ENCODE assay signal across 10 mouse cellular contexts in genomic region chr11:21998141-21999047, GRCm38 (mm10). TPM values are rescaled to one million over a fixed set of nuclear protein-coding genes. Genes with fewer than 3 reads are reported as not detected.
DNase-seq lines count a peak whose midpoint lies in the region; ATAC-seq and TF ChIP-seq lines count a peak whose summit lies in the region.
"Had no signal": no experiment of that assay in that cellular context is flagged by ENCODE, and none has a peak within 500 bp of the region (broad histone marks: within the 10 kb centered on the region; RNA-seq: fewer than 3 reads in every experiment).

No protein-coding gene starts in this region.

- ATAC-seq in lung, embryonic 14.5 days (ENCODE audit: insufficient read depth) = no peak
- no peak for ATAC-seq in intestine, postnatal 0 days
- ATAC-seq in midbrain, embryonic 15.5 days (replicated peaks) = no peak
- ATAC-seq in erythroid progenitor cell, adult 5-6 weeks (replicated peaks; ENCODE audit: low FRiP score, poor library complexity, severe bottlenecking) = no peak

- H3K4me3 ChIP-seq in lung, embryonic 14.5 days (ENCODE audit: low read depth, low read length) = no peak overlapping the region; the same call in 1 of the 2 replicates
- H3K4me3 ChIP-seq in embryonic facial prominence, embryonic 10.5 days = peak overlapping the region; percentile 73
- H3K4me3 ChIP-seq in intestine, postnatal 0 days (ENCODE audit: low read depth, low read length) = peak overlapping the region; percentile 26
- peak overlapping the region; percentile 50 for H3K4me3 ChIP-seq in midbrain, embryonic 15.5 days
- H3K4me3 ChIP-seq: neural tube, embryonic 12.5 days had no signal

- no peaks in the 10 kb centered on the region for H3K9me3 ChIP-seq in lung, embryonic 14.5 days (ENCODE audit: low read depth, low read length)
- H3K9me3 ChIP-seq in embryonic facial prominence, embryonic 10.5 days = no peaks in the 10 kb centered on the region
- no peaks in the 10 kb centered on the region for H3K9me3 ChIP-seq in intestine, postnatal 0 days (ENCODE audit: control insufficient read depth)
- H3K9me3 ChIP-seq in midbrain, embryonic 15.5 days = no peaks in the 10 kb centered on the region
- H3K9me3 ChIP-seq: neural tube, embryonic 12.5 days had no signal

- H3K4me1 ChIP-seq in lung, embryonic 14.5 days (ENCODE audit: insufficient read depth) = peaks cover 3% of the 10 kb centered on the region; the same call in 1 of the 2 replicates
- H3K4me1 ChIP-seq in embryonic facial prominence, embryonic 10.5 days = peaks cover 52% of the 10 kb centered on the region
- H3K4me1 ChIP-seq in intestine, postnatal 0 days (replicated peaks; ENCODE audit: control insufficient read depth, insufficient read depth, low read length) = no peaks in the 10 kb centered on the region; the same call in 1 of the 2 replicates
- peaks cover 44% of the 10 kb centered on the region for H3K4me1 ChIP-seq in midbrain, embryonic 15.5 days

- no peak overlapping the region for H3K4me2 ChIP-seq in lung, embryonic 14.5 days
- H3K4me2 ChIP-seq in intestine, postnatal 0 days (replicated peaks; ENCODE audit: low read depth) = peak overlapping the region; percentile 48
- H3K4me2 ChIP-seq in midbrain, embryonic 15.5 days = peak overlapping the region; percentile 61
- H3K4me2 ChIP-seq: neural tube, embryonic 12.5 days had no signal

- 6% methylated on average over 32 of the region's 32 CpGs for WGBS in lung, embryonic 14.5 days
- WGBS in embryonic facial prominence, embryonic 10.5 days = 5% methylated on average over 32 of the region's 32 CpGs
- 6% methylated on average over 32 of the region's 32 CpGs for whole genome bisulfite sequencing in intestine, postnatal 0 days
- 16% methylated on average over 32 of the region's 32 CpGs for WGBS in midbrain, embryonic 15.5 days

- no peak overlapping the region for H3K27ac ChIP-seq in lung, embryonic 14.5 days (ENCODE audit: low read depth)
- peak overlapping the region; percentile 44; the same call in 1 of the 2 replicates for H3K27ac ChIP-seq in embryonic facial prominence, embryonic 10.5 days (replicated peaks)
- no peak overlapping the region for H3K27ac ChIP-seq in intestine, postnatal 0 days (ENCODE audit: low read depth, low read length)
- H3K27ac ChIP-seq in midbrain, embryonic 15.5 days = no peak overlapping the region
- H3K27ac ChIP-seq: neural tube, embryonic 12.5 days had no signal

- H3K36me3 ChIP-seq in lung, embryonic 14.5 days (ENCODE audit: insufficient read depth) = no peaks in the 10 kb centered on the region
- H3K36me3 ChIP-seq in embryonic facial prominence, embryonic 10.5 days (replicated peaks) = no peaks in the 10 kb centered on the region
- H3K36me3 ChIP-seq in intestine, postnatal 0 days (ENCODE audit: control insufficient read depth, insufficient read depth) = no peaks in the 10 kb centered on the region
- no peaks in the 10 kb centered on the region for H3K36me3 ChIP-seq in midbrain, embryonic 15.5 days (replicated peaks)
- H3K36me3 ChIP-seq: neural tube, embryonic 12.5 days had no signal

- TF ChIP-seq CTCF in lung, embryonic 14.5 days (IDR thresholded peaks at IDR 0.05; ENCODE audit: low read depth) = no peak
- TF ChIP-seq CTCF in intestine, postnatal 0 days (IDR thresholded peaks at IDR 0.05; ENCODE audit: low read depth) = peak; percentile 29; the same call in 1 of the 2 replicates

- H3K27me3 ChIP-seq in lung, embryonic 14.5 days (ENCODE audit: insufficient read depth, low read length) = peaks cover 91% of the 10 kb centered on the region
- H3K27me3 ChIP-seq in embryonic facial prominence, embryonic 10.5 days (replicated peaks; ENCODE audit: low read depth, poor library complexity, severe bottlenecking) = peaks cover 100% of the 10 kb centered on the region
- peaks cover 97% of the 10 kb centered on the region for H3K27me3 ChIP-seq in intestine, postnatal 0 days (replicated peaks; ENCODE audit: control insufficient read depth, insufficient read depth, low read length)
- peaks cover 34% of the 10 kb centered on the region for H3K27me3 ChIP-seq in midbrain, embryonic 15.5 days (replicated peaks)

- no peak overlapping the region for H3K9ac ChIP-seq in lung, embryonic 14.5 days
- H3K9ac ChIP-seq in intestine, postnatal 0 days (ENCODE audit: low read depth, low read length) = no peak overlapping the region
- H3K9ac ChIP-seq in midbrain, embryonic 15.5 days = no peak overlapping the region
- H3K9ac ChIP-seq: neural tube, embryonic 12.5 days had no signal

- DNase-seq in lung, embryonic 14.5 days = peak; percentile 24
- no peak for DNase-seq in lung, adult 18-20 months
- DNase-seq in embryonic facial prominence, embryonic 10.5 days (ENCODE audit: low spot score) = peak; percentile 61
- no peak for DNase-seq in layer of hippocampus, adult 11-12 months (ENCODE audit: low spot score)
- no peak for DNase-seq in T-cell, adult 2 months (ENCODE audit: low spot score)

RNA-seq across cellular contexts. Expression of gene Otx1, which starts 4.3 kb away (rescaled TPM):
- 0.38 and 0.39 TPM in 2 replicates for polyA plus RNA-seq in lung, embryonic 14.5 days (2014; fragmentation: Nextera tagmentation; extraction: Ambion mirVana)
- polyA plus RNA-seq in embryonic facial prominence, embryonic 10.5 days (2016; fragmentation: Nextera tagmentation; extraction: Ambion mirVana) = 7.3 and 7.6 TPM in 2 replicates
- not detected in 2 replicates for polyA plus RNA-seq in intestine, postnatal 0 days (2015; fragmentation: Nextera tagmentation; extraction: Ambion mirVana)
- 11.5 and 12.2 TPM in 2 replicates for polyA plus RNA-seq in midbrain, embryonic 15.5 days (2015; fragmentation: Nextera tagmentation; extraction: Ambion mirVana)
- not detected in 2 replicates for total RNA-seq in erythroid progenitor cell, adult 5-6 weeks (2015; ENCODE audit: low replicate concordance)
- not detected in 2 replicates for total RNA-seq in erythroid progenitor cell, adult 5-6 weeks (2017; ENCODE audit: low replicate concordance)
- total RNA-seq: heart, postnatal 10 days had no signal
- polyA plus RNA-seq: neural tube, embryonic 12.5 days had no signal

Comparison
In these comparisons a context has a peak if more than half of its experiments do, and no peak if none do; other contexts are left out.
1. DNase-seq: peak in lung, embryonic 14.5 days (single experiment) and embryonic facial prominence, embryonic 10.5 days (single experiment); none in lung, adult 18-20 months (0 of 2), layer of hippocampus, adult 11-12 months (single experiment) and T-cell, adult 2 months (single experiment).